Mouse (Mus musculus) cerebellum, adult 9-10 months (tissue): ENCODE measurements at regions not wholly inside any gene's neighbourhood (a gene's known extent, or its start where the extent isn't known, plus 50 kb on each side); places are given as distances from the start of the nearest gene placed in this dataset.

Experiments
- DNase-seq: peaks from one replicate; pipeline ENCODE4 v3.0.0; 2022

DNA sequence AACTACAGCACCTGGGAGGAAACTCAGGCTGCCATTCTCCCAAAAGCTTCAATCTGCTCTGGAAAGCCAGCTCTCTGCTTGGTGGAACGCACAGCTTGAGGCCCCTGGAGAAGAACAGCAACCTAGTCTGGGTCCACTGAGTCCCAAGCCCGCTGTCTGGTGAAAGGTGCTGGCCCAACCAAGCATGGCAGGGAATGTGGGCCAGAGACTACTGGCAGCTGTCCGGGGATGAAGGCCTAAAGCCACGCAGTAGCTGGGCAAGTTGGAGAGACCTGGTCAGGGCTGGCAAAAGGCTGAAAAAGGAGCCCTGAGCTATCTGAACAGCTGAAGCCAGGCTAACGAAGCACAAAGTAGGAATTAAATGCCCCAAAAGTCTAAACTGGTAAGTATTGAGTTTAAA lies 139.4 kb upstream of the Mpped2 start:
- no peak for DNase-seq

DNA sequence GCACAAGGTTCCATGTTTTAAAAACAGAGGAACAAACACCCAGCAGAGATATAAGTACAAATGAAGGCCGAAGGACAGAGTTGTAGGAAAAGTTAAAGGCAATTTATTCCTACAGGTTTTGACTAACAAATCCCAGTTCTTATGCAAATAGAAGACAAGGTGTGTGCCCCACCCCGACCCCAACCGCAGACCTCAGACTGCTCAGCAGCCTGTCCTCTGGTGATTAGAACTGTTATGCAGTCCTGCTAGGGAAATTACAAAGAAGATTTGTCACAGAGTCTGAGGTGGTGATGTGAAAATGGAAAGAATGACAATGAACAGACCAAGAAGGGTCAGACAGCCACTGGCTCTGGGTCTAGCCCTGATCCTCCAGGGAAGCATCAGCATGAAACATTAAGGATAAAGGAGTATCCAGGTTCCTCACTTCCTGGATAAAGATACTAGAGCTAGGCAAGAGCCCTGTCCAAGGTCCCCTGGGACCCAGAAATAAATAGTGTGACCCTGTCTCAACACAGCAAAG lies 131.4 kb upstream of the Mpped2 start:
- DNase-seq = no peak

- DNase-seq = no peak
Measured at GRCm38 (mm10) chr2:106570226-106570625, 122.8 kb upstream of the Mpped2 start.

DNA sequence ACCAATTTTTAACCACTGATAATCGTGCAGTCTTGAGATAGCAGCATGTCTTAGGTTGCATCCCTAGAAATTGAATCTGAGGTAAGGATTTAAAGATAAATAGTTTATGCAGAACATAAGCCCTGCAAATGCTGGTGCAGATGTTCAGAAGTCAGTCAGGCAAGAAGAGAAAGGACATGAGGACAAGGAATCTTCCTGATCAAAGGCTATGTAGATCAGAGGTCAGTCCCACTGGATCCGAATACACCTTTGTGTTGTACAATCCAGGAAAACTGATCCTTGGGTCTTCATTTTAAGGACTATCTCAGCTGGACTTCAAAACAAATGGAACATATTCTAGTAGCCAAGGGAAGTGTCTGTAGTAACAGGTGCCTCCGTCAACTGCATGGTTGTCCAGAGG lies 121.7 kb upstream of the Mpped2 start:
- no peak for DNase-seq

GRCm38 (mm10) chr2:106571913-106572312 lies 121.2 kb upstream of the Mpped2 start:
- no peak for DNase-seq

DNA sequence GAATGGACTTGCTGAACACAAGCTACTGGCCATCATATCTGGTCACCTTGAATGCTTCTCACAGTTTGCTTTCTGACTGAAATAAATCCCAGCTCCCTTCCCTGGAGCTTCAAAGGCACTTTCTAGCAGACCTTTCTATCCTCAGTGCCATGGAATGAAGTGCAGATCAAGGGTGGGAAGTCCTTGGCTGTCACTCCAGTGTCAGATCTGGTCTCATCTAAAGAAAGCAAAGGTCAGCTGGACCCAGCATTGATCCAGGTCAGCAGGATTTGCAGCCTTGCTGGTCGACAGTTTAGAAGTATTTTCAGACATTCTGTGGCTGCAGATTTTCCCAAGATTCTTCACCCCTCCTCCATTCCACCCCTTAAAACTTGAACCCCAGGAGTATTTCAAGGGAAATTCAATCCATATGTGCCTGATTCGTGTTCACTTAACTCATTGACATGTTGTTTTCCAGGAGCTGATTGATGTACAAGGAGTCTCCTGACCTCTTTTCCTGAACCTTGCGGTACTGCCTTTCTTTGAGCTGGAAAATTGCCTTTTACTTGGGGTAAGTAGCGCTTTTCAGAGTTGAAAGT lies 116.2 kb upstream of the Mpped2 start:
- no peak for DNase-seq

DNA sequence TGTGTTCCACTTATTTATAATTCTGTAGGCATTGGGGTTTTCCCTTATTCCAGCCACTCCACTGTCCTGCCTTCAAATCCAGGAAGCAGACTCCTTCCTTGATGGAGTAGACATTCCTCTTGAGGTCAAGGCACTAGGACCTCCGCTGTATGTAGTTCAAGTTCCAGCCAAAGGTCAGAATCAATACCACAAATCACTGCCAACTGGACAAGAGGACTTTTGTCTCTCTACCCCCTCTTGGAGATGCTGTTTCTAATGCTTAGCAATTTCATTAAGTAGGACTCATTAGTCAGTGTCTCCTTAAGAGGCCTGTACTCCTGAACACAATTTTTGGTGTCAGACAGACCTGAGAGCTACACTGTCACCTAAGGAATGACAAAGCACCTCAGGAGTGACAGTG lies 115.0 kb upstream of the Mpped2 start:
- no peak for DNase-seq

DNA sequence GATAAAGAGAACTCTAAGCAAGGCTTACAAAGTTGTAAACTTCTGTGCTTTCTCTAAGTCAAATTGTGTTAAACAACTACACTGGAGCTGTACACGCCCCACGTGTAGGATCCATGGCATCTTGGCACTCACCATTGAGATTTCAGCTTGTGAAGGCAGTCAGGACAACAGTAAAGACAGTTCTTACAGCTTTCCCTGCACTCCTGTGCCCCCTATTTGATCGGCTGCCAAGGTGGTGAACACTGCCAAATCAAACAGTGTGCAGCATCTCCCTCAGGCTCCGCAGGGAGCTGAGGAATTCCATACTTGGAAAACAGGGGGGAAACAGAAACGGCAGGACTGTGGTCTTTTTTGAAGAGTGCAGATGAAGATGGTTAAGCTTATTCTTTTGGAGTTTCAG lies 112.4 kb upstream of the Mpped2 start:
- no peak for DNase-seq

DNA sequence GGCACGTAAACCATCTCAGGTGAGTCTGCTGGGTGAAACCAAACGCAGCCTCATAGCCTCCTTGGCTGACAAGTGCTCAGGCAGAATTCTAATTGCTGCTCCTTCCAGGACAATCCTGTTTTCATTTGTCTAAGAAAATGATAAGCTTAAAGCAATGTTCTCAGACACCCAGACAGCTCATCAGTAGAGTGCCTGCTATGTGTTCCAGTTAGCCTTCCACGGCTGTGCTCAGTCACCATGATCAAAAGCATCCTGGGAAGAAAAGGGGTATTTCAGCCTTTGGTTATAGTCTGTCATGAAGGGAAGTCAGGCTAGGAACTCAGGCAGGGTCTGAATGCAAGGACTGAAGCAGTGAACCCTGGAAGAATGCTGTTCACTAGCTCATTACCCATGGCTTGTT lies 71.8 kb upstream of the Mpped2 start:
- no peak for DNase-seq

- DNase-seq = no peak
Measured at GRCm38 (mm10) chr2:106622326-106622725, 70.7 kb upstream of the Mpped2 start.

GRCm38 (mm10) chr2:106623680-106624079 lies 69.4 kb upstream of the Mpped2 start:
- no peak for DNase-seq

GRCm38 (mm10) chr2:106631986-106632385 lies 61.1 kb upstream of the Mpped2 start:
- DNase-seq = no peak
